Mouse (Mus musculus) adrenal gland, adult 8-10 months (tissue): ENCODE measurements around the gene Fcho1. TPM values are rescaled to one million over a fixed set of nuclear protein-coding genes. Genes with fewer than 3 reads are reported as not detected.
A peak's percentile ranks its signal among the peaks of the same experiment; 100 is the strongest.

Experiments
- DNase-seq: peaks from one replicate; pipeline ENCODE4 v3.0.0; 2022
- total RNA-seq, 4 experiments: library from RNA; stranded (reverse); gene quantifications; 2 replicates each; pipeline ENCODE4 v1.2.4; 2022

The Fcho1 gene
- total RNA-seq, 4 experiments from 2014 or later, result 2.1 to 6.2 (median 3.7) TPM

GRCm38 (mm10) chr8:71681369-71681915, 44.1 kb downstream of the Fcho1 start:
- no peak for DNase-seq

DNA sequence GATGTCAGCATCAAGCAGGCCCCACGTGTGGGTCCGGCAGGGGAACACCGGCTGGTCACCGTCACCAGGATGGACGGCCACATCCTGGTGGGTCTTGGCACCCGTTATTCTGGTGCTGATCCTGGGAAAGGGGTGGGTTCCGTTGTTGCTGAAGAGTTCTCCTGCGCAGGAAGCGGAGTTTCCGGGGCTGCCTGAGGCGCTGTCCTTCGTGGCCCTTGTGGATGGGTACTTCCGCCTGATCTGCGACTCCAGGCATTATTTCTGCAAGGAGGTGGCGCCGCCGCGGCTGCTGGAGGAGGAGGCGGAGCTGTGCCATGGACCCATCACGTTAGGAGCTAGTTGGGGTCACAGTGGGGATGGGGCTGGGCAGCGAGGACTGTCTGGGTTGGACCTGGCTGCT, 45.0 kb downstream of the Fcho1 start:
- DNase-seq, result no peak

DNA sequence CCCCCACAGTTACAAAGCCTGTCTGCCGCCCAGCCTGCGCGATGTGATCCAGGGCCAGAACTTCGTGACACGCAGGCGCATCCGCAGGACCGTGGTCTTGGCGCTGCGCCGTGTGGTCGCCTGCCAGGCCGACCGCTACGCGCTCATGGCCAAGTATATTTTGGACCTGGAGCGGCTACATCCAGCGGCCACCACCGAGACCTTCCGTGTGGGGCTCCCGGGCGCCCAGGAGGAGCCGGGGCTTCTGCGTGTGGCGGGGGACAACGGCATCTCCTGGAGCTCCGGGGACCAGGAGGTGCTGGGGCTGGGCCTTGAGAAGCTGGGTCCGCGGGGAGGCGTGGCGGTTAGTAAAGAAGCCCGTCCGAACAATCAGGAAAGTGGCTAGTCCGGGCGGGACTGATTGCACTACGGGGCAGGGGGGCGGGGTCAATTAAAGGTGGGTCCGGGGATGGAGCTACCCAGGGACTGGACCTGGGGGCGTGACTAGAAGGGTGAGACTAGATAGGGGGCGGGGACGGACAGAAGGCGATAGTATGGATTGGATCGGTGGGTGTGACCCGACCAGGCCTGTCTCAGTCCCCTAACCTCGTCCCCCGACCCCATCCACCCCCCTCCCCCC, 45.9 kb downstream of the Fcho1 start:
- no peak for DNase-seq

DNA sequence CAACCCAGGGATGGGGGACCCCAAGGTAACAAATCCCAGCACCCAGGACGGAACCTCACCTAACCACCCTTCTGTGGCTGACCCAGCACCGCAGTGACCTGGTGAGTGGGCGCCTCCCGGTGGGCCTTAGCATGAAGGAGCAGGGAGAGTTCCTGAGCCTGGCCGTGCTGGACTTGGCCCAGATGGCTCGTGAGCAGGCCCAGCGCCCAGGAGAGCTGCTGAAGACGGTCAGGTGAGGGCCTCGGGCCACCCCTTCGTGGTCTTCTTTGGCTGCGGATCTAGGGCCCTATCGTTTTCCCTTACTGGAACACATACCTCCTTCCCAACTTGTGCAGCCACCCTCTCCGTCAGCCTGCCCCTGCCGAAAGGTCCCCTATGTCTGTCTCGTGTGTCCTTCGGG, 46.4 kb downstream of the Fcho1 start:
- no peak for DNase-seq

- DNase-seq, result no peak
These were observed 47.3 kb downstream of the Fcho1 start for GRCm38 (mm10) chr8:71678216-71678615.

- no peak for DNase-seq
These were observed 48.0 kb downstream of the Fcho1 start for GRCm38 (mm10) chr8:71677555-71677954.

- DNase-seq, result no peak
These were observed 48.7 kb downstream of the Fcho1 start for GRCm38 (mm10) chr8:71676803-71677202.

DNA sequence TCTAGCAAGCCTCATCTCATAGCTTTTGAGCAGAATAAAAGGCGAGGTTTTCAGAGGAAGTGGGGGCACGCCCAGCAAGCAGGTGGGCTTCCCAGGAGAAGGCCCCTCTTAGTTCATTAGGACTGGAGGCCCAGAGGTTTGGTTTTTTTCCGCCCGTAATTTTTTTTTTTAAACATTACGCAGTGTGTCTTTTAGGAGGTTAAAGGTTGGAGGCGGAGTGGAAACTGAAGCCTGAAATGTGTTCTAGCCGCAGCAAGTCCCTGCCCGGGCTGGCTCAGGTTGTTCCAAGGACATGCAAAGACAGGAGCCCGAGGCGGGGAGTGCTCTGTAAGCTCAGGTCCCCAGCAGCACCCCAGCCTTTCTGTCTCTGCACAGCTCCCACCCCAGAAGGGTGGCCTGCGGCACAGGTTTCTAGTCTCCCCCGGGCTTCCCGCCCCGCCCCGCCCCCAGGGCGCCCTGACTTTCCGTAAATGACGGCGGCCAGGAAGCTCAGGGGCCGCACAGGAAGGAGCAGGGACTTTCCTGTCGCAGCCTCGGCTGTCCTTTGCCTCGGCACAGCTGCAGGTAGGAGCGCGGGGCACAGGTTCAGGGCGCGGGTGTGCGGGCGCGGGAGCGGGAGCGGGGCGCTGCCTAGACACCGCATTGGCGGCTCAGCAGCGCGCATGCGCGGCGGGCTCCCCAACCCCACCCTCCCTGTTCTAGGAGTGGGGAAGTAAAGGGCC, 49.3 kb downstream of the Fcho1 start, which contains the start of gene Jak3:
Jak3 (plus strand) TSS at position 277 of the 722 bp plus-strand sequence.
- peak; percentile 36 for DNase-seq

GRCm38 (mm10) chr8:71675456-71676019, 50.0 kb downstream of the Fcho1 start:
- no peak for DNase-seq

GRCm38 (mm10) chr8:71674071-71674470, 51.4 kb downstream of the Fcho1 start:
- no peak for DNase-seq

DNA sequence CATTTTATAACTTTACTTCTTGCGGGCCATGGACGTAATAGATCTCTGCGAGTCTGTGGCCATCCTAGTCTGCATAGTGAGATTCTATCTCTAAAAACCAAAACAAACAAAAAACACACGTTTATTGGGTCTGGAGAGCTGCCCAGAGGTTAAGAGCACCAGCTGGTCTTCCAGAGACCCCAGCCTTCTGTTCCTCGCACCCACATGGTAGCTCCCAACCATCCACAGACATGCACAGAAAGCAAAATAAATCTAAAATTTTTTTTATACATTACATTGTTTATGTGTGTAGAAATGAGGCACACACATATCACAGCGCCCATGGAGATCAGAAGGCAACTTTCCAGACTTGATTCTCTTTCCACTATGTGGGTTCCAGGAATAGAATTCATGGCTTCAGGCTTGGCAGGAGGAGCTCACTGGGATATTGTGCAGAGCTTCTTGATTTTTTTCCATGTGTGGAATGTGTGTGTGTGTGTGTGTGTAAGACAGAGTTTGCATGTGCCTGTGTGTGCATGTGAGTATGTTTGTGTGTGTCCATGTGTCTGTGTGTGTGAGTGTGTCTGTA, 53.3 kb downstream of the Fcho1 start:
- no peak for DNase-seq

- DNase-seq, result peak; percentile 78
These were observed 54.0 kb downstream of the Fcho1 start, which contains the start of gene Unc13a for GRCm38 (mm10) chr8:71671549-71671965. Gene Unc13a, minus strand, starts transcription at chr8:71671757.

GRCm38 (mm10) chr8:71670621-71671548, 54.6 kb downstream of the Fcho1 start:
- DNase-seq, result no peak

GRCm38 (mm10) chr8:71670198-71670597, 55.3 kb downstream of the Fcho1 start:
- no peak for DNase-seq

DNA sequence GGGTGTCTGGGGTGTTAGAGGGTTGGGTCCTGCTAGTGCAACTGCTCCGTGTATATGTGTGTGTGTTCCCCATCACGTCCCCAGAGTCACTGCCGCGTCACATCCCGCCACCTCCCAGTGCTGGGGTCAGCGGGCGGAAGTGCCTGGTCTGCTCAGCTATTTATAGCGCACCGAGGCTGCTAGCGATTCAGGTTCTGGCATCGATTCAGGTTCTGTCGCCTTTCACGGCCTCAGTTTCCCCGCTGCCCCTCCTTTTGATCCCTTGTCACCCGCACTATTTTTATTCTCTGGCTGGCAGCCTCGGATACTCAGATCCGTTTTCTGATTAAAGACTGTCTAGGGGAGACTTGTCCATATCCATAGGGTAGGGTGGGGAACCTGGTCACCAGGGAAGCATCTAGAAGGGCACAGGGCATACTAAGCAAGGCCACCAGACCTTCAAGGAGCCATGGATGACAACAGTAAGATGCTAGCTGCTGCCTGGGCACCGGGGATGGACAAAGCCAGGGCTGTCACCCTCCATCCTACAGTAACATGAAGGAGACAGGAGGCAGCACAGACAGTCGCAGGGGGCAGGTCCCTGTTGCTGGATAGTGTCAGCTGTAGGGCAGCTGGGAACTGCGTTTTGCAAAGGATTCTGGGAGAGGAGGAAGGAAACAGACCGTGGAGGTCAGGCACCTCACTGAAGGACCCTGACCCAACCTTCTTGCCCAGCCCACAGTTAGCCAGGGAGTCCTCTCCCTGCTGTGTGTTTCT, 57.1 kb downstream of the Fcho1 start:
- no peak for DNase-seq

GRCm38 (mm10) chr8:71667256-71667655, 58.3 kb downstream of the Fcho1 start:
- no peak for DNase-seq

DNA sequence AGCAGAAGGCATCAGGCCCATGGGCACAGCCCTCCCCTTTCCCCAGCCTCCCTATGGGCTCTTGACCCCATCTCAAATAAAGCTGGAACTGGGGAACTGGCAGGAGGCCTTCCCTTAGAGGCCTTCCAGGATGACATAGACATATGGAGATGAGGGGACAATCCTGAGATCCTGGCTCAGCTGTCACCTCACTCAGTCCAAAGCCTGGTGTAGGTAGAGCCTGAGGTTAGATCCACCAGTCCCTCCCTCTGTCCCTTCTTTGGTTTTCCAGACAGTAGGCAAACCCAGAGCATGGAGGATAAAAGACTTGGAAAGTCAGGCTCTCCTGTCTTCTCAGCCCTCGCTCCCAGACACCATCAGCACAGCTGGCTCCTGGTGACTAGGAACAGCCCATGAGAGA, 58.7 kb downstream of the Fcho1 start:
- DNase-seq, result no peak

- DNase-seq, result no peak
These were observed 60.0 kb downstream of the Fcho1 start for GRCm38 (mm10) chr8:71665331-71666130.

DNA sequence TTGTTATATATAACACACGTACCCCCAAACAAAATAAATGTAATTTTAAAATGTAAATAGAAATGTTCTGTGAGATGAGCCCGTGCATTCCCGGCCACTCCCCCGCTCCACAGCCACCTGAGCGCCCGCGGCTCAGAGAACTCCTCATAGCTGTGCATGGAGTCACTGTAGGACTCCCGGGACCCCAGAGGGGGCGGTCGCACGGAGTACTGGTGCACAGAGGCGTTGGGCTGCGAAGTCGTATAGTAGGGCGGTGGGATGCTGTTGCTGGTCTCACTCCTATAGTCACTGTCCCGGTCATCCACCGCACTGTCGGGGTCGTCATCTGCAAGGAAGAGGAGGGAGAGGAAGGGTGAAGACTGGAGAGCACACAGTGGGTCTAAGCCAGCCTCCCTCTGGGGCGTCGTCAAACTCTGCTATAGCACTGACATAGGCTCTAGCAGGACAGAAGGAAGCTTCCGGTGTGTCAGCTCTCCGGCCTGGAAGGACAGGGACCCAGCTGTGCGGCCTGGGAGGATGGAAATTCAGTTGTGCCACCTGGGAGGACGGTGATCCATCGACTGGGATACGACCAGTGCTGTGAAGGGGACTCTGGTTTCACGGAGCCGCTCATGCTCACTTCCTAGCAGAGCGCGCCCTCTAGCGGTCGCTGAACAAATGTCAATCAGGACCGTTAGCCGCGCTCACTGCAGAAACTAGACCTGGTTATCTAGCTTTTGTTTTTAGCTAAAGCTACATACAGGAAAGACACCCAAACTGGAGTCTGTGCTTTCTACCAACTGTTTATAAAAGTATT, 65.0 kb downstream of the Fcho1 start:
- DNase-seq, result peak; percentile 73
